Mouse (Mus musculus) left cerebral cortex, adult 8-10 months (tissue): Measurements from ENCODE around the gene Sh3bgrl. TPM values are rescaled to one million over a fixed set of nuclear protein-coding genes. Genes with fewer than 3 reads are reported as not detected.
A peak's percentile ranks its signal among the peaks of the same experiment; 100 is the strongest.
"Not testable (repeated sequence)": the region's sequence is repeated elsewhere in the genome, so short reads cannot be mapped to it uniquely, and the experiment has no call there.

ENCODE experiments used
- DNase-seq, 2 experiments: peaks; one replicate each; pipeline ENCODE4 v3.0.0; 2022; ENCODE audit warnings: low spot score in 2 of 2
- total RNA-seq, 4 experiments: library from RNA; stranded (reverse); gene quantifications; 2 replicates each; pipeline ENCODE4 v1.2.4; 2022

Gene Sh3bgrl
- 10 to 100 TPM; 53.2 to 81.8 (median 63.8) TPM for total RNA-seq

DNA sequence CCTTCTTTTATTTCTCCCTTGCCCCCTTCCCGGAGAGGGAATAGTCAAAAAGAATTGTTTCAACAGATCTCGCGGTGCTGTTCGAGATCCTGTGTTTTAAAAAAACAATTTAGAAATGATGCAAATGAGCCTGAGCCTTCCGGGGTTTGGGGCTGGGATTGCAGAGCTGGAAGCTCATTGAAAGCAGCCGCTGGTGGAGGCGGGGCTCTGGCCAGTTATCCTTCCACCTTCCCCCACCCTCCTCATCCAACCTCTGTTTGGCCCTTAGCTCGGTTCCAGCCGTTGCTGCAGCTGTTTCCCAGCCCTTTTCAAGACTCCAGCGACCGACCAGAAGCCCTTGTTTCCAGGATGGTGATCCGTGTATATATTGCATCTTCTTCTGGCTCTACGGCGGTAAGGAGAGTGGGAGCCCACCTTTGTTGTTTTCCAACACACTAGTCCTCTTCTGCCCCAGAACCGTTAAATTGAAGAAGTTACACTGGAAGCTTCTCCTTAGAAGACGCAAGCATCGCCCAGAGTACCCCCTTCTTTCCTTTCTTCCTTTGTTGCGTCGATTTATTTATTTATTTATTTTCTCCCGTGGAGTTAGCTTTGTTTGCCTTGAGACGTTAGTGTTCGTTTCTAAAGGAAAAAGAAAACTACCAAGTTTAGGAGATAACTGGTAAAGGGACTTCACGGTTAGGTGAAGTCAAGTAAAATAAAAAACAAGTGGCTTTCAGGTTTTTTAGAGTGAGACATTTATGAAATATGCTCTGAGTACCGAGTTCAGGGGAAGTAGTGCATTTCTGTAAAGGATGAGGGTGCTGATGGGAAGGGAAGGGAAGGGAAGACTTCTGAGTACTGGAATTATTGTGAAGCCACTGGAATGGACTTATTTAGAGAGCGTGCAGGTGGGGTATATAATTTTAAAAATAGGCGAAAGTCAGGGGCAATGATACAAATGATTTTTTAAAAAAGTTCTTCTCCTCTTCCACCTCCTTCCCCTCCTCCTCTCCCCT lies at the start of gene Sh3bgrl:
Gene Sh3bgrl, plus strand, starts transcription at position 121 of the 998 bp plus-strand sequence.
- peak; percentile 18 to 45 for DNase-seq

DNA sequence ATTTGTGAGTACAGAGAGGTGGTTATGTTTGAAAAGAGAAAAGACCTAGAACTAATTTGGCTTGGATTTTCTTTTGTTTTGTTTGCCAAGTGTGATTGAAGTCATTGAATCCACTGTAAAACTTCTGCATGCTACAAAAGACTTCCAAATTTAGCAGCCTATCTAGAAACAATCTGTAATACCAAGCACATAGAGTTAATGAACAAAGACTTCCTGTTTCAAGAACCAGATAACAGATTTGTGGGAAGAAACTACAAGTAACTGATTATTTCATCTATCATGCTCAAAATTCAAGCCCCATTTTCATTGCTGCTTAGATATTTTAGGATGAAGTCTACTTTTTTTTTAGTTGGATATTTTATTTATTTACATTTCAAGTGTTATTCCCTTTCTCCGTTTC lies 47.4 kb upstream of the Sh3bgrl start:
- no peak for DNase-seq

DNA sequence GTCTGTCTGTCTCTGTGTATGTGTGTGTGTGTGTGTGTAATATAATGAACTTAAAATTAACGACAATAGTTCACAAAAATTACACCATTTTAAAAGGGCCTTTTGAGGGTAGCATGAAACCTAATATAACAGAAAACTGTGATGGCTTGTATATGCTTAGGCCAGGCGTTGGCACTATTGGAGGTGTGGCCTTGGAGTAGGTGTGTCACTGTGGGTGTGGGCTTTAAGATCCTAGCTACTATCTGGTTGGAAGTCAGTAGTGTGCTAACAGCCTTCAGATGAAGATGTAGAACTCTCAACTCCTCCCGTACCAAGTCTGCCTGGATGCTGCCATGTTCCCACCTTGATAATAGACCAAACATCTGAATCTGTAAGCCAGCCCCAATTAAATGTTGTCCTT lies 23.4 kb upstream of the Sh3bgrl start:
- no peak for DNase-seq

DNA sequence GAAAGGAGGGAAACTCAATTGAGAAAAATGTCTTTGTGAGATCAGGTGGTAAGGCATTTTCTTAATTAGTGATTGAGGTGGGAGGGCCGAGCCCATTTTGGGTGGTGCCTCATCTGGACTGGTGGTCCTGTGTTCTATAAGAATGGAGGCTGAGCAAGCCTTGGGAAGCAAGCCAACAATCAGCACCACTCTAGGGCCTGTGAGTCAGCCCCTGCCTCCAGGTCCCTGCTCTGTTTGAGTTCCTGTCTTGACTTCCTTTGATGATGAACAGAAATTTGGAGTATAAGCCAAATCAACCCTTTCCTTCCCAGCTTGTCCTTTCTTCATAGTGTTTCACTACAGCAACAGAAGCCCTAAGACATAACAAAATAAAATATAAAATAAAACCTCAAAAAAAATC lies 19.4 kb upstream of the Sh3bgrl start:
- DNase-seq: no peak

DNA sequence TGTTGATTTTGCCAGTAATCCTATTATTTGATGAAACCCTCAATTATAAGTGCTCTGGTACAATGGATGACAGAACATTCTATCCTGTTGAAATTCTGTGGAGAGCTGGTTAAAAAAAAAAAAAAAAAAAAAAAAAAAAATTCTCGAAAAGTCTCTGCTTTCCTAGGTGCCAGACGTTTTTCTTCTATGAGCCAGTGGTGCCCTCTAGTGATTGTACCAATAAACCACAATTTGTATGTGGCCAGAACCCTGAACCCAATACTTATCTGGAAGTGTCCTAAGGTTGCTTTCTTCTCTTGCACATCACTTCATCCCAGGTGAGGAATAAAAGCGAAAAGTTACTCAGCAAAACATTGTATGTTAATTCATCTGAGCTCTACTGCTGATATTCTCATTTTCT lies 18.8 kb upstream of the Sh3bgrl start:
- no peak for DNase-seq

DNA sequence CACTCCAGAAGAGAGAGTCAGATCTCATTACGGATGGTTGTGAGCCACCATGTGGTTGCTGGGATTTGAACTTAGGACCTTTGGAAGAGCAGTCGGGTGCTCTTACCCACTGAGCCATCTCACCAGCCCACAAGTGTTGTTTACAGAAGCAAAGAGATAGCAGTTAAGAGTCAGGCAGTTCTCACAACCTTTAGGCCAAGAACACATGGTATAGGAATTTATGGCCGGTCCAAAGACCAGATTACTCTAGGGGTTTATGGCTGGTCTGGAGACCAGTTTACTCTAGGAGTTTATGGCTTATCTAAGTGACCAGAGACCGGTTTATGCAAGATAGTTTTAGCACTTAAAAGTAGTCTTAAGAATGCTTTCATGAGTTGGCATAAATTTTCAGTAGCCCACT lies 15.8 kb upstream of the Sh3bgrl start:
- DNase-seq: not testable (repeated sequence)

DNA sequence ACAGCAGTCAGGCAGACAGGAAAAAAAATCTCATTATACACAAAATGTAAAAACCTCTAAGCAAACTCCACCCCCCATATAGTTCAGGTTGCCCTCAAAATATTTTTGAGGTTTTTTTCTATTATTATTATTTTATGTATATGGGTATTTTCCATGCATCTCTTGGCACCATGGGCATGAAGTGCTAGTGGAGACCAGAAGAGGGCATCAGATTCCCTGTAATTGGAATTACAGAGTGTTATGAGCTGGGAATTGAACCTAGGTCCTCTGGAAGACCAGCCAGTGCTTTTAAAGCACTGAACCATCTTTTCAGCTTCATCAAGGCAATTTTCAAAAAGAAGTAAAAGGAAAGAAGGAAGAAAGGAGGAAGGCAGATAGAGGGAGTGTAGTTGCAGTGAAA lies 8.1 kb upstream of the Sh3bgrl start:
- no peak for DNase-seq

DNA sequence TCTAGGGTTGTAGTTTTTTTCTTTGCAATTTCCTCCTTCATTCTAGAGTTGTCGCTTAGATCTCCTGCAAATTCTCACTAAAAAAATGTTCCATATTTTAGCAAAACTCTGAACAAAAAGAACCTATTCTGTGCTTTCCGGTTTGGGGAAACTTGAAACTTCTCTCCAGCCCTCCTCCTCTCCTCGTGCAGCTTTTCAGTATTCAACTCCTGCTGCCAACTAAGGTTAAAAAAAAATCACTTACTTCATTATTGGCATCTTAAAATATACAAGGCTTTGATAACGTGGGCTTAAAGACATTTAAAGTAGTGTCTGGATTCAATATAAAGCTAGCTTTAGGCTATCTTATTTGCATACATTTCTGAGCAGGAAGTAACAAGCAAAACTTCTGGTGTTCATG lies 365 bp upstream of the Sh3bgrl start:
- DNase-seq: no peak

DNA sequence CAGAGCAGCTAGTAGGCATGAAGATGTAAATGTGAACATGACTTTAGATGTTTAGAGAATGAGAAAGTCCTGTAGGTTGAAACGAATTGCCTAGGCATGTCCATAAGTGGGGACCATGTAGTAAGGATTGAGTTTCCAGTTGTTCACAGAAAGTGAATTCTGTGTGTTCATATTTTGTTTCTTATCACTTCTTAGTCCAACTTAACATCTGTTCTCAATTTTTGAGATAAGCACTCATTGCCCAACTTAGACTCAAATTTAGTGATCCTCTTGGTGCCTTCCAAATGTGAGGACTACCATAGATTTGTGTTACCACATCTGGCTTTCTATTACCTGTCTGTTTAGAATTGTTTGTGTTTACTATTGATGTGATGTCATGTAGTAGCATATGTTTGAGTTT lies 3.3 kb downstream of the Sh3bgrl start:
- no peak for DNase-seq

DNA sequence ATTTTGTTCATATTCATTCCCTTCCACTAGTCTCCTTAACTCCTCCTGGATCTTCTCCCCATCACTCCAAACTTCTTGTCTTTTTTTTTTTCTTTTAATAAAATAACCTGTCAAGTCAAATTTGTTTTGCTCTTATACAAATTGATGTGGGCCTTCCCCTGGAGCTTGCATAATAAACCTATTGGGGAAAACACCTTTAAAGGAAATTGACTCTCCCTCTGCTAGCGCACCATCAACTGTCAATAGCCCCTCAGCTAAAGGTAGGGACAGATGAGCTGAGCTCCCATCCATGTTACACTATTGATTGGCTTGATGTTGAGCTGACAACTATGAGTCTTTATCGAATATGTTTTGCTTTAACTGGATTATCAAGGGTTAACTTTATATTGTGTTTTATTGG lies 5.3 kb downstream of the Sh3bgrl start:
- no peak for DNase-seq

DNA sequence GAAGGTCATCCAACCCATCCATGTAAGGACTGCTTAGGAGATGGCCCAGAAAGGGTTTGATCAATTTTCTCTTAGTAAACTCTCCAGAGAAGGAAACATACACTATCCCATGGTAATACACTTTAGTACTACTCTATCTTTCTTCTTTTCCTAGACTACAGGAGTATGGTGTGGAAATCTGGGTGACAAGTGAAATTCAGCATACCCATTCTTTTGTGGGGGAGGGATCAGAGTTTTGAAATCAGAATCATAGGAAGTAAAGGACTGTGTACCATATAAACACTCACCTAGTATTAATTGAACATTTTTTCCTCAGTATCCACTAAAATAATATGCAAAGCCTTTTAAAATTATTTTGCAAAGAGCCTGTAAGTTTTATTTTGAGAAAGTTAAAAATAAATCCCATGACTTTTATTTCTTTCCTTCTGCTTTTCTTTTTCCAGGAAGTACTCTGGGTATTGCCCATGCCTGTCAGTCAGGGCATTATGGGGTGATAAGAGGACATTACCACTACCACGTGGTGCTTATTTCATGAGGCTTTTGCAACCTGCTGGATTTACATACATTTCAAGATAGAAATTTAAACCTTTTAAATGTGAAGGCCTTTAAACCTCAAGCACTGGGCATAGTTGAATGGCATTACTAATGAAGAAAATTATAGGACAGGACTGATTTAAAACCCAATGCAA lies 13.1 kb downstream of the Sh3bgrl start:
- DNase-seq: no peak

DNA sequence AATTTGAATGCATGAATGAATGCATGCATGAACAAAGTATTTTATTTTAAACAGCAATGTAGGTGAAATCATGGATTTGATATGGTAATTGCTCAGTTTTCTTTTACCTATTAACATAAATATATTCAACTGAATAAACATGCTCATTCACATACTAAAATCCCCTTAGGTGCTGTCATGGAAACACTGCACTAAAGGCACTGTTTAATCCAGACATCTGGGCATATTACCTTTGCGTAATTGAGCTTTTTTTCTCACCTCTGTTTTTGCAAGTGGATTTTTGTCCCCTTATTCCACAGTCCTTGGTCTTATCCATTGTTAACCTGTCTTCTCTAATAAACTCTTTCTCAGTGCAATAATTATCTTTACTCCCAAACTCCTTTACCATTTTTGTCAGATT lies 17.7 kb downstream of the Sh3bgrl start:
- no peak for DNase-seq

DNA sequence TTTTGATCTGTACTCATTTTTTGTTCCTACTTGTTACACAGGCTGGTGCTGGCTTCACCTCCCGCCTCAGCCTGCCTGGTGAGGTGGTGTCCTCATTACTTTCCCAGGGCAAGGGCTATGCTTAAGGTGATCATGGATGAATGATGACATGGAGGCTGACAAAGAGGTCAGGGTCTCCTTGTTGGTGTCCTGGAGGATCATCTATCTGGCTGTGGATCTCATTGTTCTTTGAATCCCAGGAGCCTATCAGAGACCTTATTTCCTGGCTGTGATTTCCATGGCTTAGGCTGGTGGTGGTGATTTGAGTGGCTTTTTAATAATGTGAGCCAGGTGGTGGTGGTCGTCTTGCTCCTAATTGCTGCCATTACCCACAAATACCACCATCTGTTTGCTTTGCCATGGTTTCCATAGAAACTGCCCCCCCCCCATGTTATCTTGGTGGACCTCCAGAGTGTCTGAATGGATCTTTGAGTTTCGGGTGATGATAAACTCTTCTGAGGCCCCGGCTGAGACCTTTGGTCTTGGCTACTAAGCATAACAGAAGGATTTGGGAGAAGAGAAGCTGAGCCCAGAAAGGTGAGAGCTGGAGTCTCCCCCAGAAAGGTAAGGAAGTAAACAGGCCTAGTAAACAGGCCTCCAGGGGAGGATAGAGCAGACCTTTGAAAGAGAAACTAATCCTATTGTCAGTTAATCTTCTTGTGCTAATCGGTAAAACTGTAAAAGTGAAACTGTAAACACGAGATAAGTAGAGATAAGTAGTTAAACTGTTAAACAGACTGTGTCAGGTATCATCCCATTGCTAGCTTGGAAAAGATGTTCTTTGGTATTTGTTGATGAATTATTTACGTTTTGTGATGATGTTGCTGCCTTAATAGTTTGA lies 18.5 kb downstream of the Sh3bgrl start:
- DNase-seq: no peak

DNA sequence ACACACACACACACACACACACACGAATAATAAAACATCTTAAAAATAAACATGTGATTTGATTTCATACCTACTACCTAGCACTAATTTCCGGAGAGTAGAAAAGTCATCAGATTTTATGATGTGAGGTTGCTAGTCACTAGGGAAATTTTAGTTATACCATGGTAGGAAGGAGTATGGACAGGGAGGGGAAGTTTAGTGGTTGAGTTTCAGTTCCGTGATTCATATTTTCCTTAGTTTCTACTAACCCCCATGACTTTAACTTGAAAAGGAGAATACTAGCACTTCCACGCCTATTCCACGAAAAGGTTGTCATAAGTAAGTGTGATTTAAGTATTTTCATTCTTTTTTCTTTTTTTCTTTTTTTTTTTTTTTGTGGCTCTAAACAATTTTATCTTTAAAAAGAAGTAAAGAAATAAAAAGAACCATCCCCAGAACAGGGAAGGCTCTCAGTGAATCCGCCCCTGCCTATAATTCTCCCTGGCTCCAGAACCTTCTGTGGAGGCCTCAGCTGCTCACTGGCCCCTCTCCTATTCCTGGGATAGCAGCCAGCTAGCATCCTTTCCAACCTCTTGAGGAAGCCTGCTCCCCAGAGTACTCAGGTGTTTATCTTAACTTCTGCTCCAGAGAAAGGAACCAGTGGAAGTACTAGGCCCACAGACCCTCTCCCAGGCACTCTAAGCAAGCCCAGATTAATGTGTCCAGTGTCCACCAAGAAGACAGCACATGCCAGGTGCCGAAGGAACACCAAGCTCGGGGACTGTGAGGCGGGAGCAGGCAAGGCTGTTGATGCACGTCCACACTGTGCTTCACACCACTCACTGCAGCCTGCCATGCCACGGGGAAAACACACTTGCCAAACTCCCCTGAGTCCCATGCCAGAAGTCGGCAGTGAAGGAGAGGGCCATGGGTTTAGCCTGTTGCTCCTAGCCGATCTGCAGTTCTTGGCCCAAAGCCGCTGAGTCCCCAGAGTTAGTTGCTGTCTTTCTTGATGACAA lies 25.0 kb downstream of the Sh3bgrl start:
- DNase-seq: no peak

DNA sequence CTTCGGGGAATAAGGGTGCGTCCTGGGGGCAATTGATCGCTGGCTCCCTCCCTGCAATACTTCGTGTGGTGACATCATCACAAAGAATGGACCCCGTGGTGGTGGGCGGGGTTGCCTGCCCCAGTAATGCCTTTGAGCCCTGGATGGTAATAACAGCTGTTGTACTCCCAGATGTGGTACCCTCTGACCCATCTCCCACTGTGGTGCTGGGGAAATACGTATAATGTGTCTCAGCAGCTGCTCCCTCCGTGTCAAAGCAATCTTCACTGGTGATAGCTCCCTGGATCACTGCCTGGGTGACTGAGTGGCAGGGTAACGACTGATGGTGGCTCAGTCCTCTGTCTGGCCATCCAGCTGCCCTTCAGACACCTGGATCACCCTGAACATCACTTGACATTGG lies 26.0 kb downstream of the Sh3bgrl start:
- DNase-seq: no peak

DNA sequence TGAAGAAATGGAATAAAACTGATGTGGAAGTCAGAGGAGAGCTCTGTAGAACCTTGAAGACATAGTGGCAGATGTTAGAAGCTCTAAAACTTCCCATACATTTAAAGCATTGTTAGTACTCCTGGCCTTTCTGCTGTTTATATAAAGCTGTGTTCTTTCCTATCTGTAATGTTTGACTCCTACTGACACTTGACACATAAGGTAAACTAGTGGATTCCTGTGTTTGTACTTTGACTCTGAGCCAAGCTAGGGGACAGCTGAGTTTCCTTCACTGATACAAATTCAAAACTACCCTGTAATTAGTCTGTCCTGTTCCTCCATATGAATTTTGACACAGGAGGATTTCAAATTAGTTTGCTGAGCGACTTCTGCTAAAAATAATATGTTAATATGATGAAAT lies 27.5 kb downstream of the Sh3bgrl start:
- DNase-seq: no peak

DNA sequence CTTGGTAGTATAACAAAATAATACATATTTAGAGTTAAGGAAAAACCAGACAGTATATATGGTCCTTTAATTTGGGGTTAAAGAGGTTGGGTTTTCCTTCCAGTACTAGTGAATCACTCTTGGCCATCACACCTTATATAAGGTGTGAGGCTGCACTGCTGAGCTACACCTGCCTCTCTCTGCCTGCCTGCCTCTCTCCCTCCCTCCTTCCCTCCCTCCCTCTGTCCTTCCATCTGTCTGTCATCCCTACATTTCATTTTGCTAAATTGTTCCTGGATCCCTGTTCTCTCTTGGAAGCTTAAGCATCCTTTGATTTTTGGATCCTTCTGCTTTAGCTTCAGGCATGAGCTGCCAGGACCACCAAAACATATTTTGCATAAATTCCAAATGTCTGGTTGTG lies 28.6 kb downstream of the Sh3bgrl start:
- DNase-seq: no peak

DNA sequence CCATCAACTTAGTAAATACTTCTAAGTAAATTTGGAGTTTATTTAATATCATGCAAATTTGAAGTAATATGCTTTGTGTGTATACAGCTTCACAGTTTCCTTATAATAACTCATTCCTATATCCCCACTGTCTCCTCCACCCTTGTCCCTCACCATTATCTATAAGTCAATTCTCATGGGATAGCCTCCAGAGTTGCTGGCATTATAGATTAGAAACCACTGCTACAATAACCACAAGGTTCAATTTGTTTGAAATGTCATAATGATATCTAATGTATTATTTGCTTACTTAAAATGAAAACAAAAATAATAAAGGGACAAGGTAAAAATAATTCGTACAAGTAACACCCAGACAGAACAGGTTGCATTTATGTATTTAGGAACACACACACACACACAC lies 31.7 kb downstream of the Sh3bgrl start:
- DNase-seq: no peak

DNA sequence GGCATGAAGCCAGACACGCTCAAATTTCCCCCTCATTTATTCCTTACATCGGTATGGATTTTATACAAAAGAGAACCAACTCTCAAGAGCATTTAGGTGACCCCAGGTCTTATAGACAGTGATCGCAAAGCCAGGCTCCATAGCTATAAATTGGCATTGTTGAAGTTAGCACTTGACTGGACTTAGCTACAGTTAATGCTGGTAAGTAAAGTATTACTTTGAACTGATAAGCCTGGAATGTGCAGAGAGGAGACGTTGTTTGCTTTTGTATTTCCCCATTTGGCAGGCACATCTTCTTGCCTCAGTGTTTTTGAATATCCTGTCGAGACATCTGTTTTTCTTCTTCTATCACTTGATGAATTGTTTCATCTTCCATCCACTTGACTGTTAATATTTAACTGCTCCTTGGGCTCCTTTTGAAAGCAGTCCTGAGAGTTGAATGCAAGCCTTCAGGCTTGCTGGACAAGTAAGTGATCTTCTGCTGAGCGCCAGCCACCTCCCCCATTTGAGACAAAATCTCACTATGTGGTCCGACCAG lies 32.5 kb downstream of the Sh3bgrl start:
- no peak for DNase-seq

DNA sequence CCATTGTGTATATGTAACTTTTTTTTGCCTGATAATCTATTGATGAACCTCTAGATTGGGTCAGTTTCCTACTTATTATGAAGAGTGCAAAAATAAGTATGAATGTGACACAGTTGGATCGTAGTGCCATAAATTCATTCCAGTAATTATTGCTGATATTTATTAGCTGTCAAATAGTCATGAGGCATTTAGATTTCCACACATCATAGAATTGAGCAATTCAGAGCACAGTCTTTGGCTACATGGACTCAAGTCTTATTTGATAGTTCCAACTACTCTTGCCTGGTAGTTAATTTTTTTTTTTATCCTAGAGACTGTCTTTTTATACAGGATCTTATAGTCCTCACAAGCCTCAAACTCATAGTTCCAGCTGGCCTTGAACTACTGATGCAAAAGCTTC lies 34.9 kb downstream of the Sh3bgrl start:
- no peak for DNase-seq
